Mouse (Mus musculus) v-Abl transformed pro-B cells (cell line): ENCODE measurements around the gene Bmx.

ENCODE experiments used
- in situ Hi-C, 2 experiments: fragments of 400-800 bp; cut with MboI; formaldehyde crosslinking; loops; one replicate each; pipeline ENCODE4 v1.15.1; 2025; ENCODE audit not compliant: unreplicated experiment in 2 of 2

Gene Bmx

DNA sequence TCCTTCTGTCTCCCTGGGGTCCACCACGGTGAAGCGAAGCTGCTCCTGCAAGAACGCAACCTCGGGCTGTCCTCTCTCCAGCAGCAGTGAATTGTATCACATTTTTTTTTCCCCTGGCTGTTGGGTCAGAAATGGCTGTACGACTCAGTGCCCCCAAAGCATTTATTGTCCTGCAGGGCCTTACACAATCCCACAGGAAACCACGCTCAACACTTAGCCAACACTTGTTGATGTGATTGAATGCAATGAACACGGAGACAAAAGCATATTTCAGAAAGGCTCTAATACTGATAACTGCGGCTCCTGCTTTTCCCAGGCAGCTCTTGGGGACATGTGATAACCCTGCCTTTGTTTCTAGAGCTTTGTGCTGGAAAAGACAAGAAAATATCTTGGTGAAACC lies at the start of gene Bmx:
Gene Bmx, minus strand, starts transcription at position 137 of the 400 bp plus-strand sequence.
- in situ Hi-C loops: no loop called here

DNA sequence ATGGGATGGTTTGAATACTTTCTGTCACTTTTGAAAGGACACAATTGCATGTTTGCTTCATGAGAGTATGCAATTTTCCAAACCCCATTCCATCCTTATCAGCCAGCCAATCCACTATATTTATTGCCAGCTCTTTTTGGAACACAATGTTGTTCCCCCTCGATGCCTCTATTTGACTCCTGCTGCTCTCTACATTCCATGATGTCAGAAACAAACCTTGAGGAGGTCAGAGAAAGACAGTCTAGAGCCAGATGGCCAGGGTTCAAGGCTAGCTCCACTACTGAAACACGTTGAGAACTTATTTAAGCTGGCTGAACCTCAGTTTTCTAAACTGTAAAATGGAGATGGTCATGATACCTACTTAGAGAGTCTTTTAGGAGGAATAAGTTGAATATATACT lies 48.3 kb upstream of the Bmx start:
- in situ Hi-C loops: no loop called here

DNA sequence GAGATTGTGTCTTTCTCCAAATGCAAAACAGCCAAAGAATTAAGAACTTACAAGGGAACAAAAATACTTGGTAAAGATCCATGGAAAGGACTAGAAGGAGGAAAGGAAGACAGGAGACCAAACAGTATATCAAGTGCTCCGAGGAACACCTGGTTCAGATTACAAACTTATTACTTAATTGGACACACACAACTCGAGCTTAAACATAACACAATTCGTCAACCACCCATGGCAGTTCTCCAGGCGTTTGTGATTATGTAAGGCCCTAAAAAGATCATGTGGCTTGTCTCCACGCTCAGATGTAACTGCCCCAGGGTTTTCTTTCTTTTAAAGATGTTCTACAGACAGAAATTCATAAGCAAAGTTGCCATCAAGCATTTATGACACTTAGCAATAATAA lies 33.2 kb upstream of the Bmx start:
- in situ Hi-C loops: no loop called here

DNA sequence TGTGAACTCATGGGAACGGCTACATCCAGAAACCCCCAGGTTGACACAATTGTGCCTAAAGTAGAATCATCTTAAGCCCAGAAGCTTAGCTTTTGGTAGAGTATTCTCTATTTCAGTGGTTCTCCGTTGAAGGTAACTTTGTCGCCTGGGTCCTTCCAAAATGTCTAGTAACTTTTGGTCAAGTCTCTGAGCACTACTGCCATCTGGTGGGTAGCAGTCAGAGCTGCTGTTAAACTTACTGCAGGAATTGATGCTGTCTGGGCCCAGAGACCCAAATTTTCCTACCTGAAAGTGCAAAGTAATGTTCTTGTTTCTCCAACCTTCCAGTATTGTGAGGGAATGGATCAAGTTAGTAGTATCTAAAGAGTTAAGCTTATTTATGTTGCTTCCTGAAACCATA lies 29.1 kb upstream of the Bmx start:
- in situ Hi-C loops: no loop called here

DNA sequence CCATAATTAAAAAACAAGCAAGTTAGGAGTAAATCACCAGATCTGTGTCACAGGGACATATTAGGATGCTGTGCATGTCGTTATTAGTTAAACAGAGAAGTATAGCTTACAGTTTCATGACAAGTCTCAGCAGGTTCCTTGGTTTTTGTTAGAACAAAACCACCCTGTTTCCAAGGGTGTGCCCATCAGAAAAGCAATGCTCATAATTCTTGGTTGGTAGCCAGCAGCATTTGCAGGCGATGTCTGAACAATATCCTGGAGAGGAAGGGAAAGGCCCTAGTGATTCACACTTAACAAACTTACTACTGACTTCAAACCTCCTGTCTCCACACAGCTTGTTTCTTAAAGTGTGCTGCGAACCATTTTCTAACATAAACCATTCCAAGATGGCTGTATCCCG lies 25.8 kb upstream of the Bmx start:
- in situ Hi-C loops: no loop called here

DNA sequence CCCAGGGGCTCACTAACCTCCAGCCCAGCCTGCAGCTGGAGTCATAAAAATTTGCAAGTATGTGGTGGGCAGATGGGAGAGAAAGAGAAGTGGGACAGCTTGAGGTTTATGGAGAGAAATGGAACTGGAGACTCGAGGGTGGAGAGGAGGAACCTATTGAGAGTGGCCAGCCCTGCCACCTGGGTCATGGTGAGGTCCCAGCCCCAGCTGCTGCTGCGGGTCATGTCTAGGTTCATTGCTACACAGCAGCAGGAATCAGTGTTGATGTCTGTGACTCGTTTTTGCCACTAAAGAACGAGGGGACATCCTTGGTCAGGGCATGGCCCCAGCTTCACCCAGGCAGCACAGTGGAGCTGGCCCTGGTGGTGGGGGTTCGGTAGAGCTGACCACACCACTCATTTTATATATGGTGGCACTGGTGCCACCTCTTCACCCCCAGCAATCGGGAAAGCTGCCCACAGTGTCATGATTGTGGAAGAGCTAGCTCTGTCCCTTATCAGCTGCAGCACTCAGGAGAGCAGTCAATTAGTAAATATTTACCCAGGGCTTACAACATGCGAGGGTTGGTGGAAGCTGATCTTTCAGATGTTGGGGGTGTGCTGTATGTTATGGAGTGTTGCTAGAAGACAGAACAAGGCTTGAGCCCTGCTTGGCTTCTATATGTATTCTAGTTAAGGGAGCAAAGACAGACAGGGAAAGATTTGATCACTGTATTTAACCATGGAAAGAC lies 23.1 kb upstream of the Bmx start:
- in situ Hi-C loops: no loop called here

DNA sequence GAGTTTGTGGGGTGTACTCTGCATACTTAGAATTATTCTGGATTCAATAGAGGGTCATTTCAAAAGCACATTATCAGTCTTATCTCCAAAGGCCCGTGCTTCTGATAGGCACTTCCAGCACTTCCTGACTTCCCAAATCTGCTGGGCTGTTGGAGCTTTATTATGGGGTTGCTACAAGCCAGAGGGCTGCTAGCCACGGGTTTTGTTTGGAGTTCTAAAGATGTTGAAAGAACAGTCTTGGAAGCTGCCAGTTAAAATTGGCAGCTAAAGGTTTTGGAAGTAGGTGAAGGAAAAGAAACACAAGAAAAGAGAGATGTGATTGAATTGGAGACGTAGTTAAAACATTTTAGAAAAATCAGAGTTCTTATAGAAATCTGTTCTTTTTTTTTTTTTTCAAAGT lies 17.5 kb upstream of the Bmx start:
- in situ Hi-C loops: no loop called here

DNA sequence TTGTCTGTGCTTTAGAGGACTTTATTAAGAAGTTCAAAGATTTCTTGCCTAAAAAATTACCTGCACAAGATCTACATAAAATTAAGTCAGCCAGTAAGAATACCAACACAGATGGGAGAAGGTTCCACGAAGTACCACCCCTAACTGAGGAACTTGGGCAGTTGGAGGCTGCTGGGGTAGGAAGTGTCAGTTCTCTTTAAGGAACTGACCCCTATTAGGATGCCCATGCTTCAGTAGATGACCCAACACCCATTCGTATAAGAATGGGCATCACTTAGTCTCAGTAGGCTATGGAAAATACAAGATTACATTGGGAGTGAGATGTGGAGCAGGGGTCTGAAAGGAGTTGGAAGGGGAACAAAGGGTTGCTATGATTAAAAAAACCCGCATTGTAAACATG lies 12.6 kb upstream of the Bmx start:
- in situ Hi-C loops: no loop called here

DNA sequence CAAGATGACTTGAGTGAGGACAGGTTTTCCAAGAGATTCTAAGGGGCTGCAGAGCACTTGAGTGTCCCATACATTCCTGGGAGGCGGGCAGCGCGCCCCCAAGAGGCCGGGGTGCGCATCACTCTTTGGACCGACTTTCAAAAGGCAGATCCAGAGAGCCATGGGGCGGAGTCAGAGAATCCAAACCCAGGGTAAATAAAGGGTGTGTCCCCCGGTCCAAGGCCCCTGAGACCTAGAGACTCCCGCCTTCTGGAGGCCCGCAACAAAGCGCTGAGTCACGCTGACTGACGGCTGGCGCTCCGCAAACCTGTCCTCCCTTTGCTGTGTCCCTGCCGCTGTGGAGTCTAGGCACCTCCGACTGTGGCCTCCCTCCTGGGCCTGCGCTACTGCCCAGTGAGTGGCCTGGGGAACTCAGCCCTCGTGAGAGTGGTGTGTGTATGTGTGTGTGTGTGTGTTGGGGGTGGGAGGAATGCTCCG lies 11.3 kb upstream of the Bmx start, which contains the start of gene Pir:
Gene Pir, plus strand, starts transcription at position 87 of the 477 bp plus-strand sequence.
- in situ Hi-C loops: no loop called here

DNA sequence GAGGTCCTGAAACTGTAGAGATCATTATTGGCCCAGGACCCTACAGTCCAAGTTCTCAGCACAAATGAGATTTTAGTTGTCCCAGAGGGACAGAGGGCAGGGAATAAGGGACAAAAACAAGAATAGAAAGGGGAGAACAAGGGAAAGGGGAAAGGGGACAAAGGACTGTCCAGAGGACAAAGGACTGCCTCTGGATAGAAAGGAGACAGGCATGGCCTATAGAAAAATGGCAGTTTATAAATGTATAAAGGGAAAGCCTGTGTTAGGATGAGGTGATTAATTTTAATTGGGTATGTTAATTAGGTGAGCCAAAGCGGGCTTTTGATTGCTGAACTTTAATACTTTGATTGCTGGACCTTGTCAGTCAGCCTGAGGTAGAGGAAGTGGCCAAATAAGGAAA lies 6.9 kb upstream of the Bmx start:
- in situ Hi-C loops: no loop called here

DNA sequence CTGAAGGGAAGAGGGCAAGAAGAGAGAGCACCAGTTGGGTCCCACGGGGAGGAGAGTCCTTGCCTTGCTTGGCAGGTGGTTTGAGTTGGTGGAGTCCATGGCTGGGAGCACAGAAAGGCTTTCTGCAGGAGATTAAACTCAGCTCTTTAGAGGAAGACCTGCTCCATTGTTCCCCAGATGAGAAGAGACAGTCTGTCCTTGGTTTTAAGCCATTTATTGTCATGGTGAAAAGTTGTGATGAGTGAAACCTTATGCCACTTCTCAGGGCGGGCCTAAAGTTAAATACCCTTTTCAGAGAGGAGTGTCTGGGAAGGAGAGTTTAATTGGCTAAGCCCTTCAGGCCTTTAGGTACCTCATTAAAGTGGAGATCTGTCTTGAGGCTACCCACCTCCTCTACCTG lies 4.3 kb upstream of the Bmx start:
- in situ Hi-C loops: no loop called here

DNA sequence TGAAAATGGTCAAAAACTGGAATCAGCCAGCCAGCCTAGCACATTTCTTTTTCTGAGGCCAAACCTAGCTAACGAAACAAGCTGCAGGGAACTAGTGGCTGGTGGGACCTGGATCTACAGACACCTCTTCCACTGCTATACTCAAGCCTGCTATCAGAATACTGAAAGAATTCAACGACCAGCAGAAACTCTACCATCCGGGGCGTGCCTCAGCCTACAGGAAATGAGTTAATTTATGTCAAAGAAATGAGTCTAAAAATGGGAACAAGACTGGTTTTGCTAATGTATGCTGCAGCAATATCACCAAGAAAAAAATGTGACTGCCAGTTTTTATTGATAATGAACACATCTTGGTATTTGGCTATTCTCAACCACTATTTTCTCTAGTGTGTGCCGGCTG lies 669 bp upstream of the Bmx start:
- in situ Hi-C loops: no loop called here

DNA sequence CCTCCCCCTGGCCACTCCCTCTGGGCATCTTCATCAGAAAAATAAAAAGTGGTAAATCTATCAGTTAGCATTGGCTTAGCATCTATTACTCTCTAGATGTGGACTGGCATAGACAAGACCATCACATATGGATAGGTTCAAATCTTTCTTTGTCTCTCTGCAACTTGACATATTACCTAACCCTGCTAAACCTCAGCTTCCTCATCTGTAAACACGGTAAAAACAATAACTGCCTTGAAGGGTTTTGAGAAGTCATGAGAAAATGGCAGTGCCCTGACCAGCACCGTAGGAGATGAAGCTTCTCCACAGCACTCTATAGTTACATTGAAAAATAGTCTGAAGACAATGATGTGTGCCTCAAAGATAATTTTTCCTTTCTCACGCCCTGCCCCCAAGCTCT lies 1.5 kb downstream of the Bmx start:
- in situ Hi-C loops: no loop called here

DNA sequence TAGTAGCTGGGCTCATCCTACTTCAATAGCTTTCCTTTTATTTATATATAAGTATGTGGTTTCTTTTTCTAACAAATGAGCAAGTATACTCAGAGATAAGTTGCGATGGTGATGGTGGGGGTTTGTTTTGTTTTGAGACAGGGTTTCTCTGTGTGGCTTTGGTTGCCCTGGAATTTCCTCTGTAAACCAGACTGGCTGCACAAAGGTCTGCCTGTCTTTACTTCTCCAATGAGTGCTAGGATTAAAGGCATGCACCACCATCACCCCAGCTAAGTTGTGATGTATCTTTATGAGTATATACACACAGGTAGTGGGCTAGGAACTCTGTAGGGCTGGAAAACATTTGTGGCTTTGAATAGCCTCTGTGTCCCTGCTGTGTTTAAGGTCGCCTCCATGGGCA lies 11.3 kb downstream of the Bmx start:
- in situ Hi-C loops: no loop called here

DNA sequence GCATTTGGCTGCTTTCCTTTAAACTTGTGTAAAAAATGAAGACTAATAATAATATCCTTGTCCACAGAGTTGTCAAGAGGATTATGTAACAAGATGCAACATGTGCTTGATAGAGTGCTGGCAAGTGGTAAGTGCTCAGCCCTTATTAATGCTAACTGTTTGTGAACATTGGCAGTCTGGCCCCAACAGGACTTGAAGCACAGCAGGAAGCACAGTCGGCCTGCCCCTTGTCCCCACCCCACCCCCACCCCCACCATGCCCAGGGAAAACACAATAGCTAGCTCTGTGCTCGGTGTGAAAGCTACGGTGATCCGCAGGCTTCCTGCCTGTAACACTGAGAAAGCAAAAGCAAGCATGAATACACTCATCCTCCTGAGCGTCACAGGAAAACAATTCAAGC lies 12.3 kb downstream of the Bmx start:
- in situ Hi-C loops: no loop called here

DNA sequence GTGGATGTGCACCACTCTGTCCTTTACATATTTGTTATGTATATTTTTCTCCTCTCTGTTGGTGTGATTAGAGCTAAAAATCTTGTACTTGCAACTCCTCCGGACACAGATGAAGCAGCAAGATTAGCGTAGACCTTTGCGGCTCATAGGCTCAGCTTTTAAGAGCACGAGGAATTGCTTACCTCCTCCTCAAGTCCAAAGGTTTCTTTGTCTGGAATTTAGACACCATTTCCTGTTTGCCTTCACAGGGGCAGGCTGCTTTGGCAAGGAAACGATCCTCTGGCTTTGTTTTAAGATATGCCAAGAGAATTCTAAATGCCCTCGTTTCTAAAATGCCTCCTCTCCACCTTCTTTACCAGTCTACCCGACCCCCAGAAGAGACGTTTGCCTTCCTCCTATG lies 24.6 kb downstream of the Bmx start:
- in situ Hi-C loops: no loop called here

DNA sequence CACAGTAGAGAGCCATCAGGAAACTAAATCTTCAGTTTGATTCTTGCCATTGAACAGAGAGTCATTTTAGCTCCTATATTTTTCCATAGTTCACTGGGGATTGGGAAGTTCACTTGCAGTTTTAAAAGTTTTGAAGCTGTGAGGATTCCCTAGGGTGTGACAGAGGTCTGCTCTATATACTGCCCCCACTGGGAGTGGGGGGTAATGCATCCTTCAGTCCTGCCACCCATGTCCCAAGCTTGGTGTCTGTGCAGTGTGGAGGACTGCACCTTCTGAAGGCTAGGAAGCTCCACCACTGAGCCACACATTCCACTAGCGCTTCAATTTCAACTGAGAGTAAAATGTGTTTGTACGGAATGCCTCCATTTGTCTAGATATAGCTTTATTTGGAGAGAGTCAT lies 36.0 kb downstream of the Bmx start:
- in situ Hi-C loops: no loop called here

DNA sequence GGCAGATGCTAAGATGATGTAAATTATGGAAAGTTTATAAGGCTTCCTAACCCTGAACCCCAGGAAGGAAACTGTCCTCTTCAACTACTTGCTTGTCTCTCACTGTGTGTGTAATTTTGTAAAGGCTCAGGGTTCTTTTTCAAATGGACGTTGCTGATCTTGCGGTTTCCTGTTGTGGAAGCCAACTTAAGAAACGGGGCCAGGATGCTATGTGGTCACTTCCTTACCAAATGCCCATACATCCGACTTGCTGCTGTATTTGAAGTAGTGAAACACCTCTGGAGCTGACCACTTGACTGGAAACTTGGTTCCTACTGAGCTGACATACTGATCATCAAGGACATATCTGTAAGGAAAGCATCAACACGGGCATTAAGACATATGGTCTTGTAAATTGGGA lies 57.4 kb downstream of the Bmx start:
- in situ Hi-C loops: no loop called here

DNA sequence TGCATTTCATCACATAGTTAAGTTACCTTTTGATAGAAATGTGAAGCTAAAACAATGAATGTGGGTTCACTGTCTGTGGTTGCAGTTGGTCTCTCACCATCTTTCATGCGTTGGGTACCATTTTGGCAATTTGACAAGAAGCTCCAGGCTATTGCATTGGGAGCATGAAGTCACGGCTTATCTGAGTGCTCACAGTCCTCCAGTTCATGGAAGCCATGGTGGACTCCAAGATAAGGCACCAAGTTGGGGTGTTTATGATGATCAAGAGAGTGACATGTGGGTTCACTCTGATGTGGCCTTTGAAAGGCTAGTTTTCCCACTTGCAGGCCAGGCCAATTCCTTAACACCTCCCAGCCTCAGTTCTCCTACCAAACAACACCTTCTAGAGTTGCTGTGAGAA lies 60.3 kb downstream of the Bmx start:
- in situ Hi-C loops: loop anchor here in 1 of 2 experiments (25.0 kb wide), 2 partner anchors 1285 to 1965 kb away; partner anchors contain the start of genes Ctps2 and Gemin8

DNA sequence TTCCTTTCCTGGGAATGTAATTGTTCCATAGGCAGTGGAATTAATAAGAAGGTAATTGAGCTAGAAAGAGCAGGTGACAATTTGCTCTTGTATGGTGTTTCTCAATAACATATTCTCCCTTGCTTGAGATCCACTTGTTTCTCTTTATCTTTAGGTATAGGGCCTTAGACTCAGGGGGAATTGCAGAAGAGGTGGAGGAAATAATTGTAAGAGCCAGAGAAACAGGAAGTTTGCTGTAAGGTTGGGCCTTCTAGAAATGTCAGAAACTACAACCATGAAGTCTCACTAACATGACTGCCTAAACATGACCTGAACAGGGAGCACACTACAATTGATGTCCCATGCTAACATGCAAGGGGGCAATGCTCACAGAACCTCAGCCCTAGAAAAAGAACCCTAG lies 68.1 kb downstream of the Bmx start:
- in situ Hi-C loops: loop anchor here in 1 of 2 experiments (5.0 to 25.0 kb wide), 4 partner anchors 202 to 1972 kb away; partner anchors contain the start of genes Ctps2 and Gemin8

DNA sequence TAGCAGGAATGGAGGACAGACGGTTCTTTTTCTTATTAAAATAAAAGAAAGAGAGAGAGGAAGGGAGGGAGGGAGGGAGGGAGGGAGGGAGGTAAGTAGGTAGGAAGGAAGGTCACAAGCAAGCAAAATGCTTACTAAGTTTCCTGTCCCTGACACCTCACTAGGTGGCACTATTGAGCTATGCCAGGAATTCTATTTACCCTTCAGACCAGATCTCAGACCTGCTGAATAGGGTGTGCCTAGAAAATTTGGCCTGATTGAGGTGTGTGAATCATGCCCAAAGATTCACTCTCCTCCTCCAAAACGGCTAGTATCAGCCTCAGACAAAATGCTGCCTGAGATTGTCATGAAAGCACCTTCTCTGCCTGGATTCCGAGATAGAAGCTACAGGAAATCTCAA lies 74.1 kb downstream of the Bmx start:
- in situ Hi-C loops: loop anchor here (5.0 to 25.0 kb wide), 3 partner anchors 268 to 1978 kb away; partner anchors contain the start of genes Ctps2 (in 1 of the 2) and Gemin8 (in 1 of the 2)

DNA sequence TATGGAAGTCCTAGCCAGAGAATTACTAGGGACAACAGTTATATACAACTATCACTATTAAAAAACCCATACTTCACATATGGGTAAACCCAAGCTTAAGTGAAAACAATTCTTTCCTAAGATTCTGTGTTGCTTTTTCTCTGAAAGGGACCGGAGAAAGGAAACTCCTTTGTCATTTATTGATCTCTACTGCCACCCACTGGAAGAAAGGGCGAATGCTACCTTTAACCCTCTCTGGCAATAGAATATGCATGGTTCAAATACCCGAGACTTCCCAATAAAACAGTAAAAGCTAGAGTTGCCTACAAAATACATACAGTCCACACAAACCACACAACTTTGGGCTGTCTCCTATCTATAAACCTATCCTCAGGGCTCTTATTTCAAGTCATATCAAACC lies 78.2 kb downstream of the Bmx start:
- in situ Hi-C loops: loop anchor here (5.0 to 25.0 kb wide), 3 partner anchors 273 to 1983 kb away; partner anchors contain the start of genes Ctps2 (in 1 of the 2) and Gemin8 (in 1 of the 2)
